Comparison of ENCODE assay signal across 25 mouse cellular contexts in genomic region chr11:96411934-96412333, GRCm38 (mm10). TPM values are rescaled to one million over a fixed set of nuclear protein-coding genes. Genes with fewer than 3 reads are reported as not detected.
DNase-seq lines count a peak whose midpoint lies in the region; ATAC-seq and TF ChIP-seq lines count a peak whose summit lies in the region.
"Had no signal": no experiment of that assay in that cellular context is flagged by ENCODE, and none has a peak within 500 bp of the region (broad histone marks: within the 10 kb centered on the region; RNA-seq: fewer than 3 reads in every experiment).

No protein-coding gene starts in this region.

- DNase-seq in heart, adult 2 months, result no peak
- DNase-seq in heart, postnatal 10 days, result no peak
- no peak for DNase-seq in liver, postnatal 0 days
- DNase-seq in liver (no peak), ES-E14 (ENCODE audit: low read depth, low spot score) (no peak)
- DNase-seq in stomach, postnatal 0 days (ENCODE audit: low spot score), result no peak
- no peak for DNase-seq in urinary bladder, postnatal 36 days (ENCODE audit: low spot score in 2 of 2)
- DNase-seq: cerebellum, adult 11-12 months; cerebellum, postnatal 25 days; gastrocnemius, postnatal 36 days; kidney, adult 8-10 months; right cerebral cortex, adult 18-20 months; thymus, postnatal 4 days had no signal

- ATAC-seq in liver, postnatal 0 days, result no peak
- ATAC-seq in stomach, postnatal 0 days (ENCODE audit: low FRiP score, low TSS enrichment), result no peak
- no peak for ATAC-seq in granulocyte monocyte progenitor cell, adult 5-6 weeks (replicated peaks; ENCODE audit: poor library complexity, severe bottlenecking)
- ATAC-seq: hindbrain, embryonic 16.5 days; midbrain, embryonic 13.5 days had no signal

- no peak overlapping the region for H3K9ac ChIP-seq in heart, adult 2 months (ENCODE audit: low read depth, low read length)
- no peak overlapping the region for H3K9ac ChIP-seq in liver, postnatal 0 days (replicated peaks)
- no peak overlapping the region for H3K9ac ChIP-seq in ES-E14 (ENCODE audit: insufficient read depth, low read depth, low read length, poor library complexity, severe bottlenecking)
- H3K9ac ChIP-seq in stomach, postnatal 0 days (ENCODE audit: low read length), result no peak overlapping the region
- H3K9ac ChIP-seq: forebrain, embryonic 12.5 days; liver, embryonic 15.5 days; midbrain, embryonic 13.5 days had no signal

- H3K36me3 ChIP-seq in heart, adult 2 months (ENCODE audit: control insufficient read depth, insufficient read depth, low read length), result no peaks in the 10 kb centered on the region
- H3K36me3 ChIP-seq in liver, postnatal 0 days (replicated peaks; ENCODE audit: insufficient read depth, low read length), result no peaks in the 10 kb centered on the region
- no peaks in the 10 kb centered on the region for H3K36me3 ChIP-seq in ES-E14 (ENCODE audit: control insufficient read depth, insufficient read depth, low read length, poor library complexity, severe bottlenecking)
- H3K36me3 ChIP-seq in stomach, postnatal 0 days (ENCODE audit: control insufficient read depth, insufficient read depth, low read length), result no peaks in the 10 kb centered on the region
- H3K36me3 ChIP-seq: forebrain, embryonic 12.5 days; liver, embryonic 15.5 days; midbrain, embryonic 13.5 days had no signal

- no peak overlapping the region for H3K4me3 ChIP-seq in heart, adult 2 months
- no peak overlapping the region for H3K4me3 ChIP-seq in liver, postnatal 0 days (ENCODE audit: low read depth, low read length)
- H3K4me3 ChIP-seq in ES-E14 (ENCODE audit: insufficient read depth in 1 of 2, low read depth in 1 of 2, low read length in 2 of 2, poor library complexity in 1 of 2, severe bottlenecking in 1 of 2), result no peak overlapping the region
- H3K4me3 ChIP-seq in stomach, postnatal 0 days (ENCODE audit: low read depth, low read length), result no peak overlapping the region
- H3K4me3 ChIP-seq: forebrain, embryonic 12.5 days; liver, embryonic 15.5 days; midbrain, embryonic 13.5 days; myocyte had no signal

- intact Hi-C loops in heart, adult 2 months (cut with DNase I), result no loop called here
- intact Hi-C loops in heart, postnatal 10 days (cut with DNase I), result loop anchor here (2.0 kb wide), 1 partner anchor 101 kb away; no protein-coding TSS in a partner anchor

- H3K27ac ChIP-seq in heart, adult 2 months, result no peak overlapping the region
- no peak overlapping the region for H3K27ac ChIP-seq in liver, postnatal 0 days (ENCODE audit: low read depth)
- no peak overlapping the region for H3K27ac ChIP-seq in ES-E14 (ENCODE audit: insufficient read depth, low read depth, low read length, poor library complexity, severe bottlenecking)
- no peak overlapping the region for H3K27ac ChIP-seq in stomach, postnatal 0 days (replicated peaks)
- H3K27ac ChIP-seq: forebrain, embryonic 12.5 days; liver, embryonic 15.5 days; midbrain, embryonic 13.5 days had no signal

- peaks cover 9% of the 10 kb centered on the region for H3K4me1 ChIP-seq in heart, adult 2 months (ENCODE audit: control insufficient read depth, insufficient read depth, low read length)
- no peaks in the 10 kb centered on the region; the same call in 1 of the 2 replicates for H3K4me1 ChIP-seq in liver, postnatal 0 days (ENCODE audit: insufficient read depth)
- 0 out of 4 replicates have a peak, but pooled peaks cover 0 to 1% of the 10 kb centered on the region in 2 experiments for H3K4me1 ChIP-seq in ES-E14 (ENCODE audit: control insufficient read depth in 2 of 2, insufficient read depth in 2 of 2, low read length in 2 of 2, poor library complexity in 1 of 2)
- H3K4me1 ChIP-seq in stomach, postnatal 0 days (replicated peaks; ENCODE audit: control insufficient read depth, insufficient read depth), result 0 out of 2 replicates have a peak, but pooled peaks cover 3% of the 10 kb centered on the region

- TF ChIP-seq POLR2A in heart, adult 2 months (IDR thresholded peaks at IDR 0.05; ENCODE audit: insufficient read depth, low read depth, low read length), result no peak

- peak; percentile 18 for TF ChIP-seq CTCF in heart, adult 2 months (IDR thresholded peaks at IDR 0.05)
- TF ChIP-seq CTCF in liver, postnatal 0 days (IDR thresholded peaks at IDR 0.05; ENCODE audit: low read depth), result peak; percentile 43
- TF ChIP-seq CTCF in stomach, postnatal 0 days (IDR thresholded peaks at IDR 0.05; ENCODE audit: low read depth), result peak; percentile 33

- TF ChIP-seq EP300 in heart, adult 2 months (IDR thresholded peaks at IDR 0.05; ENCODE audit: insufficient read depth, low read depth, low read length), result no peak
- no peak for TF ChIP-seq EP300 in liver, postnatal 0 days (IDR thresholded peaks at IDR 0.05; ENCODE audit: low read depth)
- no peak for TF ChIP-seq EP300 in stomach, postnatal 0 days (optimal IDR thresholded peaks at IDR 0.05)

- in situ Hi-C loops in ES-E14 (cut with MboI; ENCODE audit: low sequenced_read_pairs in 2 of 2, unreplicated experiment in 2 of 2), result no loop called here

- H3K27me3 ChIP-seq in heart, adult 2 months (ENCODE audit: control insufficient read depth, insufficient read depth, low read length), result peaks cover 2% of the 10 kb centered on the region; the same call in 1 of the 2 replicates
- H3K27me3 ChIP-seq in liver, postnatal 0 days (ENCODE audit: insufficient read depth, low read length), result peaks cover 16% of the 10 kb centered on the region
- no peaks in the 10 kb centered on the region; the same call in 1 of the 2 replicates for H3K27me3 ChIP-seq in stomach, postnatal 0 days (ENCODE audit: control insufficient read depth, insufficient read depth, low read length)

- no peaks in the 10 kb centered on the region for H3K9me3 ChIP-seq in liver, postnatal 0 days (ENCODE audit: low read length)
- no peaks in the 10 kb centered on the region for H3K9me3 ChIP-seq in ES-E14 (ENCODE audit: control insufficient read depth, insufficient read depth, low read depth, low read length)
- H3K9me3 ChIP-seq in stomach, postnatal 0 days (ENCODE audit: control insufficient read depth, low read length), result no peaks in the 10 kb centered on the region
- H3K9me3 ChIP-seq: liver, embryonic 15.5 days; midbrain, embryonic 13.5 days had no signal

- H3K4me2 ChIP-seq in liver, postnatal 0 days (ENCODE audit: low read depth, low read length), result no peak overlapping the region
- H3K4me2 ChIP-seq in stomach, postnatal 0 days (replicated peaks; ENCODE audit: low read depth), result no peak overlapping the region
- H3K4me2 ChIP-seq: forebrain, embryonic 12.5 days; heart, embryonic 11.5 days; liver, embryonic 15.5 days; midbrain, embryonic 13.5 days had no signal

- no peaks in the 10 kb centered on the region for H3K79me2 ChIP-seq in heart, adult 2 months (replicated peaks; ENCODE audit: control insufficient read depth, insufficient read depth, low read length)

- 71% methylated on average over 4 of the region's 4 CpGs for WGBS in heart, adult 2 months
- 70% methylated on average over 4 of the region's 4 CpGs for WGBS in liver, postnatal 0 days (ENCODE audit: insufficient replicate concordance)
- 74% methylated on average over 4 of the region's 4 CpGs for WGBS in stomach, postnatal 0 days

TF ChIP-seq in ES-E14, 5 proteins besides CTCF, POLR2A, EP300 and RAD21:
- TF ChIP-seq CHD2 (IDR thresholded peaks at IDR 0.05; ENCODE audit: low read depth, low read length) (no peak), ZNF384 (IDR thresholded peaks at IDR 0.05; ENCODE audit: low read depth, low read length) (no peak), ZC3H11A (IDR thresholded peaks at IDR 0.05; ENCODE audit: borderline replicate concordance, low read depth, low read length) (peak; percentile 10; the same call in 1 of the 2 replicates), MAFK (IDR thresholded peaks at IDR 0.05; ENCODE audit: insufficient read depth, low read depth, low read length) (no peak), HCFC1 (IDR thresholded peaks at IDR 0.05; ENCODE audit: borderline replicate concordance, insufficient read depth, low read length) (no peak)

RNA-seq across cellular contexts. Expression of gene Hoxb1, which starts 46.4 kb away (rescaled TPM):
- total RNA-seq in heart, adult 2 months (2021), result not detected
- not detected in 2 replicates for polyA plus RNA-seq in heart, adult 2 months (2012; rRNA removed)
- total RNA-seq in heart, postnatal 10 days (2021), result not detected
- polyA plus RNA-seq in liver, postnatal 0 days (2015; fragmentation: Nextera tagmentation; extraction: Ambion mirVana), result not detected in 2 replicates
- 0.37 and 0.49 TPM in 2 replicates for total RNA-seq in ES-E14 (2012; rRNA removed)
- 0.06 TPM in 1 of 2 replicates, not detected in the other for polyA plus RNA-seq in stomach, postnatal 0 days (2015; fragmentation: Nextera tagmentation; extraction: Ambion mirVana)
- total RNA-seq in granulocyte monocyte progenitor cell, adult 5-6 weeks (2014; fragmentation: Nextera tagmentation), result not detected in 2 replicates
- total RNA-seq in granulocyte monocyte progenitor cell, adult 5-6 weeks (2017), result not detected in 2 replicates
- total RNA-seq: adrenal gland, adult 18-20 months; gastrocnemius, postnatal 36 days; heart, postnatal 25 days had no signal
- polyA plus RNA-seq: forebrain, embryonic 12.5 days; limb, embryonic 11.5 days; liver, embryonic 15.5 days; midbrain, embryonic 13.5 days; myocyte; spleen, adult 2 months; stomach, embryonic 16.5 days had no signal

RNA-seq across cellular contexts. Expression of gene Skap1, which starts 52.5 kb away (rescaled TPM):
- under 1 TPM in 1 of 2 experiments, not detected in 1; 0.25 TPM for total RNA-seq in heart, adult 2 months (2021)
- 0.67 and 0.98 TPM in 2 replicates for polyA plus RNA-seq in heart, adult 2 months (2012; rRNA removed)
- under 1 TPM; 0.47 to 0.91 TPM for total RNA-seq in heart, postnatal 10 days (2021)
- 0.35 and 0.45 TPM in 2 replicates for polyA plus RNA-seq in liver, postnatal 0 days (2015; fragmentation: Nextera tagmentation; extraction: Ambion mirVana)
- total RNA-seq in ES-E14 (2012; rRNA removed), result 0.37 and 0.40 TPM in 2 replicates
- polyA plus RNA-seq in stomach, postnatal 0 days (2015; fragmentation: Nextera tagmentation; extraction: Ambion mirVana), result 0.45 and 0.56 TPM in 2 replicates
- not detected in 2 replicates for total RNA-seq in granulocyte monocyte progenitor cell, adult 5-6 weeks (2014; fragmentation: Nextera tagmentation)
- total RNA-seq in granulocyte monocyte progenitor cell, adult 5-6 weeks (2017), result 0.22 and 0.98 TPM in 2 replicates
